Mouse (Mus musculus): Measurements from ENCODE around the gene Atg4a. TPM values are rescaled to one million over a fixed set of nuclear protein-coding genes. Genes with fewer than 3 reads are reported as not detected.

Gene Atg4a
- polyA plus RNA-seq (2012; ENCODE audit: insufficient read depth, insufficient read length, missing spikeins): 19.3 and 19.5 TPM in 2 replicates

DNA sequence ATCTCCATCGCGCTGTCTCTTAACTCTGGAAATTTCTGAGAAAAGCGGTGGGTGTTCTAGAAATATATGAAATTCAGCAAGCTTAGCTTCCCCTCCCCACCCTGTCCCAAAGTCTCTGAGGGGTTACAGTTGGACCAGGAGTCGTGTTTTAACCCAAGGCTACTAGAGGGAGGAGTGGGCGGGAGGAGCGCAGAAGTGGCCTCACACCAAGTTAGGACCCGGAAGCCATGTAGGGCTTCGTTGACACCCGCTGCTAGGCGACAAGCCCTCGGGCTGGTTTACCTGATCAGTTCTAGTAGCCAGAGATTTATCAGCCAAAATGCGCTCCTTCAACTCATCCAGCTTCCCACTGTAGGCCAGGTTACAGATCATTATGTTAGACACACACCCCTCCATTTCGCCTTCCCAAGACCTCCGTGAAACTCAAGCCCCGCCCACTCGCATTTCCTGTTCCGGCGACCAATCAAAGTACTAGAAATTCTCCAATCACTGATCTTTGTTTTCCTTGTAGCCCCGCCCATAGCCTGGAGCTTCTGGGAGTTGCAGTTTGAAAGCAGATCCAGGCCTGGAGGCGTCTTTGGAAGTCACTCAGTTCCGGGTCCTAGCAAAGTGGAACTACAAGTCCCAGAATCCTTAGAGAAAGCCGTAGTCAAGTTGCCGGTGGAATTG, at the start of gene Atg4a, which contains the start of gene Psmd10:
Gene Atg4a (plus strand): TSS at position 636 of the 669 bp plus-strand sequence.
Gene Psmd10 (minus strand): TSS at position 457 of the 669 bp plus-strand sequence.
- TF ChIP-seq POLR2A (IDR thresholded peaks at IDR 0.05; ENCODE audit: borderline replicate concordance, low read depth, low read length) (no peak), CTCF (IDR thresholded peaks at IDR 0.05; ENCODE audit: low read depth, low read length) (no peak)
- Histone ChIP-seq H3K4me3 (ENCODE audit: insufficient read depth, low read length) (peak within 1 kb of the TSS; percentile 95), H3K4me1 (ENCODE audit: control insufficient read depth, insufficient read depth, low read length) (peaks cover 5% of the 10 kb centered on the region; the same call in 1 of the 2 replicates), H3K27ac (ENCODE audit: insufficient read depth, low read depth, low read length) (peak within 1 kb of the TSS; percentile 71)

DNA sequence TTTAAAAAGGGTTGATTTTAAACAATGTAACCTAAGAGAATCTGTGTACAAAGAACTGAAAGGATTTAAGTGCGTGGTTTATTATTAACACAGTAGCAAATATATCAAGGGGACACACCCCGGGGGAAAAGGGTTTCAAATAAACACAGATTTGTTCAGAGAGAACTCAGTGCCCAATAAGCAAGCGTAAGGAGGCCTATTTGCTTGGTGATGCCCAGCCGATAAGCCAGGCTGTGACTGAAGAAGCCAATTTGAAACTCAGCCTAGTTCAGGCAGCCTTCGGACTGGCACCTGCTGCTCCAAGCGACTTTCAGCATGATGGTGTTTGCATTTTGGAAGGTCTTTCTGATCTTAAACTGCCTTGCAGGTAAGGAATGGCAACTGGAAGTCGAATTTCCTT, 49.3 kb upstream of the Atg4a start, which contains the start of gene Vsig1:
Gene Vsig1 (plus strand): TSS at position 249 of the 400 bp plus-strand sequence.
- H3K4me3 ChIP-seq (ENCODE audit: insufficient read depth, low read length): no peak within 1 kb of the TSS
- no peak within 1 kb of the TSS for H3K27ac ChIP-seq (ENCODE audit: insufficient read depth, low read depth, low read length)
- no peaks in the 10 kb centered on the region for H3K4me1 ChIP-seq (ENCODE audit: control insufficient read depth, insufficient read depth, low read length)
- TF ChIP-seq POLR2A (IDR thresholded peaks at IDR 0.05; ENCODE audit: borderline replicate concordance, low read depth, low read length) (no peak), CTCF (IDR thresholded peaks at IDR 0.05; ENCODE audit: low read depth, low read length) (no peak)

DNA sequence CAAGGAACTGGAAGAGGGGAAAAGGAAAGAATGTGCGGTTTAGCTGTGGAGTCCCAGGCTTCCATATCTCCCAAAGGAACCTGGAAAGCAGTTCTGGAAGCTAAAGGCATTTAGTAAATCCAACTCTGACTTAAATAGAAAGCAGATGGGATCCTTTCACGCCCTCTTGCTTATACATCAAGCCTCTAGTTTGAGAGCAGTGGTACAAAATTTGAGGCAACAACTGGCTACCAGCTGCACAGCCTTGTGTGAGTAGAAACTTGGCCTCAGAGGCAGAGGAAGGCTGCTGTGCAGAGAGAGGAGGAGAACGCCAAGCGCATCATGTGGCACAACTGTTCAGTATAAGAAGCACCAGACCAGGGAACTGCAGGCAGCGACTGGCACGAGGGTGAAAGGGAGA, 35.4 kb upstream of the Atg4a start:
- H3K4me1 ChIP-seq (ENCODE audit: control insufficient read depth, insufficient read depth, low read length): no peaks in the 10 kb centered on the region
- TF ChIP-seq CTCF (IDR thresholded peaks at IDR 0.05; ENCODE audit: low read depth, low read length): no peak
- no peak for TF ChIP-seq POLR2A (IDR thresholded peaks at IDR 0.05; ENCODE audit: borderline replicate concordance, low read depth, low read length)
- no peak overlapping the region for H3K4me3 ChIP-seq (ENCODE audit: insufficient read depth, low read length)
- no peak overlapping the region for H3K27ac ChIP-seq (ENCODE audit: insufficient read depth, low read depth, low read length)

DNA sequence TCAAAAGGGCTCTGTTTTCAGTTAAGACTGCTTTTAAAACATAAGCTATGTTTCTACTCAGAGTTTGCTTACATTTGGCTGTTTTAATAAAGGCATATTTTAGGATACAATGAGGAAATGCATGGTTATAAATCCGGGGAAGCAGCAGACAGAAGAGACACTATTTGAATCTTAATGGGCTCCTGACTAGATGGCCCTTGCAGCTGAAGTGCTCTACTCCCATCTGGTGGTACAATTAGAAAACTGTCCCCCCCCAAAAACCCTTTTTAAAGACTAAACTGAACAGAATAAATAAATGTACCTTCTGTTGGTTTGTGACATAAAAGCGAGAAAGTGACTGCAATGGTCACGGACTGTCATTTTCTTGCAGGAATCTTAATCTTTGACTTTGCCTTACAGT, 24.6 kb upstream of the Atg4a start:
- Histone ChIP-seq H3K4me3 (ENCODE audit: insufficient read depth, low read length) (no peak overlapping the region), H3K27ac (ENCODE audit: insufficient read depth, low read depth, low read length) (no peak overlapping the region), H3K4me1 (ENCODE audit: control insufficient read depth, insufficient read depth, low read length) (no peaks in the 10 kb centered on the region)
- no peak for TF ChIP-seq CTCF (IDR thresholded peaks at IDR 0.05; ENCODE audit: low read depth, low read length)
- no peak for TF ChIP-seq POLR2A (IDR thresholded peaks at IDR 0.05; ENCODE audit: borderline replicate concordance, low read depth, low read length)

DNA sequence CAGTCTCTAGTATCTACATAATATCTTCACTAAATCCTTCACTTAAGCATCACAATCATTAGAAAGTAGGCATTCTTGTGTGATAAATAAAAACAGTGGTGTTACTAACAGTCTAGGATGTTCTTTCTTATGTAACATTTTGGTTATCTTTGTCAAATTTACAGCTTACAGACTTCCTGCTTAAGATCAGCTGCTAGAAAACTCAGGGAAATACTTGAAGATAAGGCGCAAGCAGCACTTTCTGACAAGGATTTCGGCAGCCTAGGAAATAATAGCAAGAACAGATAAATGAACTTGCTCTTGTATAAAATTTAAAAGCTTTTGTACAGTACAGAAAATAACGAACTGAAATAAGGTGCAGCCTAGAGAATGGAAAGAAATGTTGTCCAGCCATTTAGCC, 23.4 kb upstream of the Atg4a start:
- H3K27ac ChIP-seq (ENCODE audit: insufficient read depth, low read depth, low read length): no peak overlapping the region
- no peak for TF ChIP-seq POLR2A (IDR thresholded peaks at IDR 0.05; ENCODE audit: borderline replicate concordance, low read depth, low read length)
- TF ChIP-seq CTCF (IDR thresholded peaks at IDR 0.05; ENCODE audit: low read depth, low read length): no peak
- H3K4me3 ChIP-seq (ENCODE audit: insufficient read depth, low read length): no peak overlapping the region
- H3K4me1 ChIP-seq (ENCODE audit: control insufficient read depth, insufficient read depth, low read length): no peaks in the 10 kb centered on the region

DNA sequence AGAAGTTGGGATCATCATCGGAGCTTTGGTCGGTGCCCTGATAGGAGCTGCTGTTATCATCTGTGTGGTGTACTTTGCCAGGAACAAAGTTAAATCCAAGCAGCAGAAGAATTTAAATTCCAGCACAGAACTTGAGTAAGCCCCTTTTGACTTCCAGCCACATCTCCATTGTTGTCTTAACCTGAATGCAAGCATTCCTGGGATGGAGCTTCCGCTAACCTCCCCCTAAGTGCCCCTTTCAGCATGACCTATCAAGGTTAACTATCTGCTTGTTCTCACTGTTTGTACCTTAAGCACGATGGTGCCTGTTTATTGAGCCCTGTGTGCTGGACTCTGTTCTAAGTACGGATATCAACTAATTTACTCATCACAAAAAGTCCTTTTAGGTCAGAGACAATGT, 20.4 kb upstream of the Atg4a start:
- H3K4me3 ChIP-seq (ENCODE audit: insufficient read depth, low read length): no peak overlapping the region
- H3K27ac ChIP-seq (ENCODE audit: insufficient read depth, low read depth, low read length): no peak overlapping the region
- H3K4me1 ChIP-seq (ENCODE audit: control insufficient read depth, insufficient read depth, low read length): no peaks in the 10 kb centered on the region
- TF ChIP-seq POLR2A (IDR thresholded peaks at IDR 0.05; ENCODE audit: borderline replicate concordance, low read depth, low read length) (no peak), CTCF (IDR thresholded peaks at IDR 0.05; ENCODE audit: low read depth, low read length) (no peak)

DNA sequence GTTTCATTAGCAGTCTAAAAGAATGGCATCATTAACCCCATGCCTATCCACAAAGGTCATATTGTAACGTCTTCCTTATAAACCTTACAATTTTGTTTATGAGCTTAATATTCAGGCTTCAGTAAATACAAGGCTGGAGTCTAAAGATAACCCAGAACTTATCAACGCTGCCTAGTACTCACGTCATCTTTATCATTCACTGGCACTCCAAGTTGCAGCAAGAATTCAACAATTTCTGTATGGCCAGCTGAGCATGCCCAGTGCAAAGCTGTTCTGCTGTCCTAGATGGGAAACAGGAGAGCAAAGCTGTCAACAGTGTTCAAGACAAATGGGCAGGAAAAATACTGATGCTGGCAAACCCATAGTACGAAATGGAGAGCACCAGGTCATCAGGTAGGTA, 3.1 kb upstream of the Atg4a start:
- Histone ChIP-seq H3K27ac (ENCODE audit: insufficient read depth, low read depth, low read length) (no peak overlapping the region), H3K4me1 (ENCODE audit: control insufficient read depth, insufficient read depth, low read length) (peaks cover 3% of the 10 kb centered on the region; the same call in 1 of the 2 replicates), H3K4me3 (ENCODE audit: insufficient read depth, low read length) (no peak overlapping the region)

DNA sequence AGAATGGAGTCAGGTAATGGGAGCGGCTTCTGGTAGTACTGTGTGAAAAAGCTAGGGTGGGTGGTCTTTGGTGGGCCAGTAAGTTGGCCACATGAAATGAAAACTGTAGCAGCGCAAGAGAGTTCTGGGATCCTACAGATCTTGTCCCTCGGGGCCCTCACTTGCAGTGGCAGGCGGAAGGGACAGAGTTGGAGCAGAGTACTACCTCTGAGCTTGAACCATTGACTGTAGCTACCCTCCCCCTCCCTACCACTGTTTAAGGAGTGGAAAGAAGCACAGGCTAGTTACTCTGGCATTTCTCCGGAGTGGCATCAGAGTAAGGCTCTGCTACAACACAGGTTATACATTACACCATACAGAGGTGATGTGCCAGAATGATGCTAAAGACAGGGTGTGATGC, 252 bp downstream of the Atg4a start:
- Histone ChIP-seq H3K4me3 (ENCODE audit: insufficient read depth, low read length) (peak overlapping the region; percentile 85), H3K27ac (ENCODE audit: insufficient read depth, low read depth, low read length) (no peak overlapping the region), H3K4me1 (ENCODE audit: control insufficient read depth, insufficient read depth, low read length) (peaks cover 5% of the 10 kb centered on the region; the same call in 1 of the 2 replicates)
- no peak for TF ChIP-seq POLR2A (IDR thresholded peaks at IDR 0.05; ENCODE audit: borderline replicate concordance, low read depth, low read length)
- TF ChIP-seq CTCF (IDR thresholded peaks at IDR 0.05; ENCODE audit: low read depth, low read length): no peak

More for the DNA sequence above, 3.1 kb upstream of the Atg4a start:
- TF ChIP-seq CTCF (IDR thresholded peaks at IDR 0.05; ENCODE audit: low read depth, low read length): no peak
- TF ChIP-seq POLR2A (IDR thresholded peaks at IDR 0.05; ENCODE audit: borderline replicate concordance, low read depth, low read length): no peak

DNA sequence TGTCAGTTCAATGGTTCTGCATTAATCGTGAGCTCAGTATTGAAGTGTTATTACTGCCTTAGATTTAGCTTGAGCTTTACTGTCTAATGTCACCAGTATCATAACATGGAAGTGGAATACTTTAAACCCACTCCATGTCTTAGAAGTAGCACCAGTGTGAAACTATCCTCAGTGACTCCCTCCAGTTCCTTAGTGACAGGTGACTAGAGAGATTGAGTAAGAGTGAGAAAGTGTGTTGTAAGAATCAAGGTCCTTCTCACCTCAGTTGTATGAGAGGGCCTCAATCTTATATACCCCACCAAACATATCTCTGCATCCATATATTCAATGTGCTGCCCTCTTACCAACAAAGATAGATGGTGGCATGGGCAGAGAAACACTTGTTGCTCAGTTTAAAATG, 22.2 kb downstream of the Atg4a start:
- Histone ChIP-seq H3K4me3 (ENCODE audit: insufficient read depth, low read length) (no peak overlapping the region), H3K4me1 (ENCODE audit: control insufficient read depth, insufficient read depth, low read length) (peaks cover 37% of the 10 kb centered on the region), H3K27ac (ENCODE audit: insufficient read depth, low read depth, low read length) (peak overlapping the region; percentile 1; the same call in 1 of the 2 replicates)
- no peak for TF ChIP-seq CTCF (IDR thresholded peaks at IDR 0.05; ENCODE audit: low read depth, low read length)
- no peak for TF ChIP-seq POLR2A (IDR thresholded peaks at IDR 0.05; ENCODE audit: borderline replicate concordance, low read depth, low read length)

DNA sequence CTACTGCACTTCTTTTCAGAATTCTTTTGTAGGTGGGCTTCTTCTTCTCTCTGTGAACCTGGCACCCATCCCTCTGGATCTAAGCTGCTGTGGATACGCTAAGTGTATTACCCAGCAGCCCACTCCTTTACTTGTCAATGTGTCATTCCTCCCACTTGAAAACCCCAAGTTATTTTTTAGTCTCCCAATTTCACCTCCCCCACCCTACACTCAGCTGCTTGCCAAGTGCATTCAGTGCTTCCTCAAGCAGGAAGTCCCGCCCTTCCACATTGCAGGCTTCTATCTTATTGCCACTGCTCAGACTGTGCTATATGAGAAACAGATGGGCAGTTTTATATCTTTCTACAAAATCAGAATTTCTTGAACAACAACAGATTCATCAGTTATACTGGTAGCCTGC, 22.8 kb downstream of the Atg4a start:
- Histone ChIP-seq H3K27ac (ENCODE audit: insufficient read depth, low read depth, low read length) (peak overlapping the region; percentile 1; the same call in 1 of the 2 replicates), H3K4me3 (ENCODE audit: insufficient read depth, low read length) (no peak overlapping the region), H3K4me1 (ENCODE audit: control insufficient read depth, insufficient read depth, low read length) (peaks cover 38% of the 10 kb centered on the region)
- TF ChIP-seq POLR2A (IDR thresholded peaks at IDR 0.05; ENCODE audit: borderline replicate concordance, low read depth, low read length) (no peak), CTCF (IDR thresholded peaks at IDR 0.05; ENCODE audit: low read depth, low read length) (no peak)
